Mouse (Mus musculus): ENCODE measurements around the gene H2-Q10.
"Not testable (repeated sequence)": the region's sequence is repeated elsewhere in the genome, so short reads cannot be mapped to it uniquely, and the experiment has no call there.

- not testable (repeated sequence) for TF ChIP-seq CTCF (IDR thresholded peaks at IDR 0.05; ENCODE audit: low read depth, low read length); POLR2A (IDR thresholded peaks at IDR 0.05; ENCODE audit: borderline replicate concordance, low read depth, low read length)
Observed at GRCm38 (mm10) chr17:35425474-35425873, 44.4 kb upstream of the H2-Q10 start.

All from bone marrow macrophage, adult 2 months (primary cell).